Mouse (Mus musculus): Measurements from ENCODE around the gene Xrcc1. TPM values are rescaled to one million over a fixed set of nuclear protein-coding genes. Genes with fewer than 3 reads are reported as not detected.

The Xrcc1 gene
- polyA plus RNA-seq, 1 experiment: 52.3 TPM

GRCm38 (mm10) chr7:24594309-24594803 lies 48.3 kb downstream of the Xrcc1 start:
- peak overlapping the region; percentile 73; the same call in 1 of the 2 replicates for H3K4me3 ChIP-seq (ENCODE audit: extremely low read depth, insufficient read depth, insufficient read length)
- H3K4me1 ChIP-seq (ENCODE audit: control insufficient read depth, insufficient read depth, insufficient read length): no peaks in the 10 kb centered on the region; the same call in 1 of the 2 replicates
- no peak overlapping the region for H3K27ac ChIP-seq (ENCODE audit: insufficient read depth, low read length)
- no peaks in the 10 kb centered on the region for H3K36me3 ChIP-seq (ENCODE audit: control insufficient read depth, insufficient read depth, low read length)
- WGBS: 43% methylated on average over 13 of the region's 13 CpGs
- H3K27me3 ChIP-seq (ENCODE audit: control insufficient read depth, insufficient read depth, low read length): no peaks in the 10 kb centered on the region
- DNase-seq (ENCODE audit: low read depth in 1 of 2, low spot score in 2 of 2): no peak
- TF ChIP-seq POLR2A (IDR thresholded peaks at IDR 0.05; ENCODE audit: low read depth, low read length) (no peak), CTCF (IDR thresholded peaks at IDR 0.05; ENCODE audit: extremely low read depth, insufficient read depth, insufficient read length, insufficient replicate concordance) (no peak)

DNA sequence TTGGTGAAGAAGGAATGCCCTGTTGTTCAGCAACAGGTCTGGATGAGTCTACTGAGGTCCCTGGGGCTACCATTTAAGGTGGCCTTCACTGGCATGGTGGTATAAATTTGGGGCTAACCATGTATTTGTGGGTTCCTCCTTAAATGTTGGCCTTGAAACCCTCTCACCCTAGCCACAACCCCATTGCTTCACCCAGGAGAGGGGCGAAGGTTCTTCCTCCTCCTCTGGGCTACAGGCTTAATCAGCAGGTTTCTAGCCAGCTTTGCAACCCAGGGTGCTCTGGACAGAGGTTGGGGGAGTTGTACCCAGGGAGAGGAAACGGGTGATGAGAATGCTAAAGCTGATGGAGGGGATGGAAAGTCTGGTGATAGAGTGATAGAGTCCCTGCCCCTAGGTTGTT lies 49.4 kb downstream of the Xrcc1 start:
- DNase-seq (ENCODE audit: low read depth in 1 of 2, low spot score in 2 of 2): no peak
- TF ChIP-seq CTCF (IDR thresholded peaks at IDR 0.05; ENCODE audit: extremely low read depth, insufficient read depth, insufficient read length, insufficient replicate concordance): no peak
- TF ChIP-seq POLR2A (IDR thresholded peaks at IDR 0.05; ENCODE audit: low read depth, low read length): no peak
- Histone ChIP-seq H3K36me3 (ENCODE audit: control insufficient read depth, insufficient read depth, low read length) (no peaks in the 10 kb centered on the region), H3K4me1 (ENCODE audit: control insufficient read depth, insufficient read depth, insufficient read length) (no peaks in the 10 kb centered on the region; the same call in 1 of the 2 replicates), H3K27me3 (ENCODE audit: control insufficient read depth, insufficient read depth, low read length) (no peaks in the 10 kb centered on the region), H3K4me3 (ENCODE audit: extremely low read depth, insufficient read depth, insufficient read length) (no peak overlapping the region), H3K27ac (ENCODE audit: insufficient read depth, low read length) (no peak overlapping the region)
- WGBS: 51% methylated on average over 2 of the region's 2 CpGs

DNA sequence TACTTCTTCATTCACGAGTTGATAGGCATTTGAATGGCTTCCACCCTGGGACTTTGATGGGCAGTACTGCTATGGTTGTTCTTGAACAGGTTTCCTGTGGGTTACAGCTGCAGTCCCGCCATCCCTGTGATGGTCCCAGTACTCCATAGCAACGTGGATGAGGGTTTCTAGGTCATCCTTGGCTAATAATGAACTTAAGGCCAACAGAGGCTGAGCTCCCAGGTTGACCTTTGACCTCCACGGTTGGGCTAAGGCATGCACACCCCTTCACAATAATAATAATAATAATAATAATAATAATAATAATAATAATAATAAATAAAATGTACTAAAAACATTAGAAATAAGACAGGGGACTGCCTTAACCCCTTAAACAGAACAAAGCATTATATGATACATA lies 52.0 kb downstream of the Xrcc1 start:
- no peak overlapping the region for H3K27ac ChIP-seq (ENCODE audit: insufficient read depth, low read length)
- H3K4me1 ChIP-seq (ENCODE audit: control insufficient read depth, insufficient read depth, insufficient read length): no peaks in the 10 kb centered on the region; the same call in 1 of the 2 replicates
- H3K27me3 ChIP-seq (ENCODE audit: control insufficient read depth, insufficient read depth, low read length): no peaks in the 10 kb centered on the region
- TF ChIP-seq CTCF (IDR thresholded peaks at IDR 0.05; ENCODE audit: extremely low read depth, insufficient read depth, insufficient read length, insufficient replicate concordance) (no peak), POLR2A (IDR thresholded peaks at IDR 0.05; ENCODE audit: low read depth, low read length) (no peak)
- 68% methylated on average over 4 of the region's 4 CpGs for WGBS
- H3K36me3 ChIP-seq (ENCODE audit: control insufficient read depth, insufficient read depth, low read length): no peaks in the 10 kb centered on the region
- no peak overlapping the region for H3K4me3 ChIP-seq (ENCODE audit: extremely low read depth, insufficient read depth, insufficient read length)
- no peak for DNase-seq (ENCODE audit: low read depth in 1 of 2, low spot score in 2 of 2)

DNA sequence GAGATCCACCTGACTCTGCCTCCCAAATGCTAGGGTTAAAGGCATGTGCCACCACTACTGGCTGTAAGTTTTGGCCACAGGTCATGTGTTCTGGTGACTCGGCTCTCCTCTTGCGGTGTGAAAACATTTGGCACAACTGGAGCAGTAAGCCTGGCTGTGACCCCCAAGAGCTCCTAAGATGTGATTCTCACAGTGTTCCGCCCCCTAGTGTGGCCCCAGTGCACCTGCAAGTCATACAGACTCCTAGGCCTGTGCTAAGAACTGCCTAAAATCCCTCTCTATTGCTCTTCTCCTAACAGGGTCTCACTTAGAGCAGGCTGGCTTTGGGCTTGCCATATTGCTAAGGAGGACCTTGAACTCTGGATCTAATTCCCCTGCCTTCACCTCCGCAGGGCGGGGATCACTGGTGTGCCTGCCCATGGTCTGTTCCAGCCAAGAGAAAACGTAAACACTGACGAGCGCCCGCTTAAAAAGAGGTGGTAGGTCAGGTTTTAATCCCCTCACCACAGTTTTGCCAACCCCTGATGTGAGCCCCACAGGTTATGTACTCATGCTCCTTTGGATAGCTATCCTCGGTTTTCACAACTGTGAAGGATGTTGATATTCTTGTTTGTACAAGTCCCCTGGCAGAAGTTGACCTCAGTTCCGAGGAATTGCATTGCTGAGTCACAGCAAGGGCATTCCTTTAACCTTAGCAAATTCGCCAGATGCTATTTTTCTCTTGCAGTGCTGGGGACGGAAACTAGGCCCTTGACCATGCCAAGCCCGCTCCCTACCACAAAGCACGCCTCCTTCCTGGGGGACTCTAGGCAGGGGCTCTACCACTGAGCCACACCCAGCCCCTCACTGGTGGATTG lies 53.4 kb downstream of the Xrcc1 start:
- no peaks in the 10 kb centered on the region for H3K36me3 ChIP-seq (ENCODE audit: control insufficient read depth, insufficient read depth, low read length)
- H3K4me1 ChIP-seq (ENCODE audit: control insufficient read depth, insufficient read depth, insufficient read length): no peaks in the 10 kb centered on the region
- H3K27me3 ChIP-seq (ENCODE audit: control insufficient read depth, insufficient read depth, low read length): no peaks in the 10 kb centered on the region
- no peak for TF ChIP-seq POLR2A (IDR thresholded peaks at IDR 0.05; ENCODE audit: low read depth, low read length)
- no peak; the same call in 1 of the 2 replicates for TF ChIP-seq CTCF (IDR thresholded peaks at IDR 0.05; ENCODE audit: extremely low read depth, insufficient read depth, insufficient read length, insufficient replicate concordance)
- DNase-seq (ENCODE audit: low read depth in 1 of 2, low spot score in 2 of 2): no peak
- H3K4me3 ChIP-seq (ENCODE audit: extremely low read depth, insufficient read depth, insufficient read length): no peak overlapping the region
- 90% methylated on average over 15 of the region's 15 CpGs for WGBS
- H3K27ac ChIP-seq (ENCODE audit: insufficient read depth, low read length): no peak overlapping the region

DNA sequence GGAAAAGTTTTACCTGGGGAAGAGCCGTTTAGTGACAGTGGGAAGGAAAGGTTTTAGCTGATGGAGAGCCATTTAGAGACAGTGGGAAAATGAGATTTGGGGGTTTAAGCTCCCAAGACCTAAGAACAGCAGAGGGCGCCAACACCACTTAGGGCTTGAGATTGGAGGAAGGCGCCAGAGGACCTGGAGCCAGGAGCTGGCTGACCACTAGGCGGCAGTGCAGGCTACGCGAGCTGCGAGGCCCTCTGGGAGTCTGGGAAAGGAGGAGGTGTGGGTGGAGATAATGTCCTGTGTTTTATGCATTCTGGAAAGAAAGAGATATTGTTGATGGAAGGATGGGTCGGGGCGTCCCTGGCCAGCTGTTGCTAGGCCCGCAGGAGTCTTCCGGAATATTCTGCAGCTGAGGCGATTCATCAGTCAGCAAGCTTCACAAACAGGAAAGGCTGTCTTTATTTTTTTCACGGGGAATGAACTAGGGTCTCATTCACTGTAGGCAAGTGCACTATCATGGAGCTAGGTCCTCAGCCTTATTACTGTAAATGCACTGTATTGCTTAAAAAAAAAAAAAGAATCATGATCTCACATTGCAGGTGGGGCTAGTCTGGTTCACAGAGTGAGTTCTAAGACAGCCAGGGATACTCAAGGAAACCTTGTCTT lies 55.0 kb downstream of the Xrcc1 start:
- H3K36me3 ChIP-seq (ENCODE audit: control insufficient read depth, insufficient read depth, low read length): no peaks in the 10 kb centered on the region
- no peaks in the 10 kb centered on the region for H3K27me3 ChIP-seq (ENCODE audit: control insufficient read depth, insufficient read depth, low read length)
- no peaks in the 10 kb centered on the region for H3K4me1 ChIP-seq (ENCODE audit: control insufficient read depth, insufficient read depth, insufficient read length)
- 5% methylated on average over 13 of the region's 13 CpGs for WGBS
- TF ChIP-seq POLR2A (IDR thresholded peaks at IDR 0.05; ENCODE audit: low read depth, low read length): no peak
- TF ChIP-seq CTCF (IDR thresholded peaks at IDR 0.05; ENCODE audit: extremely low read depth, insufficient read depth, insufficient read length, insufficient replicate concordance): peak; percentile 100
- H3K27ac ChIP-seq (ENCODE audit: insufficient read depth, low read length): no peak overlapping the region
- no peak overlapping the region for H3K4me3 ChIP-seq (ENCODE audit: extremely low read depth, insufficient read depth, insufficient read length)
- DNase-seq (ENCODE audit: low read depth in 1 of 2, low spot score in 2 of 2): peak; percentile 82 to 94

DNA sequence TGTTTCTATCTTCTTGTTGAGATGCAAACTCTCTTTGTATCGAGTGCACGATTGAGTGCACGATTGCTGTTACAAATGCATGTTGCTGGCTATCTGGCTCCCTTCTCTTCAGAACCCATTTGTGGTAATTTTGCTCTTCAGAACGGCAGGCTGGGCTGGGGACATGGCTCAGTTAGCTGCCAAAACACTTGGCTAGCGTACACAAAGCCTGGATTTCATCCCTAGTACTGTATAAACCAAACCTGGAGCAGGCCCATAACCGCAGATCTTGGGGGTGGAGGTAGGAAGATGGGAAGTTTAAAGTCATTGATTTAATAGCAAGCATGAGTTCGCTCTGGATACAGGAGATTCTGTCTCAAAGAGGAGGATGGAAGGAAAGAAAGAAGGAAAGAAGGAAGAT lies 59.5 kb downstream of the Xrcc1 start:
- DNase-seq (ENCODE audit: low read depth in 1 of 2, low spot score in 2 of 2): no peak
- H3K4me3 ChIP-seq (ENCODE audit: extremely low read depth, insufficient read depth, insufficient read length): no peak overlapping the region
- WGBS: 91% methylated on average over 7 of the region's 7 CpGs
- no peaks in the 10 kb centered on the region for H3K27me3 ChIP-seq (ENCODE audit: control insufficient read depth, insufficient read depth, low read length)
- TF ChIP-seq CTCF (IDR thresholded peaks at IDR 0.05; ENCODE audit: extremely low read depth, insufficient read depth, insufficient read length, insufficient replicate concordance) (no peak), POLR2A (IDR thresholded peaks at IDR 0.05; ENCODE audit: low read depth, low read length) (no peak)
- H3K4me1 ChIP-seq (ENCODE audit: control insufficient read depth, insufficient read depth, insufficient read length): peaks cover 8% of the 10 kb centered on the region
- H3K27ac ChIP-seq (ENCODE audit: insufficient read depth, low read length): no peak overlapping the region
- H3K36me3 ChIP-seq (ENCODE audit: control insufficient read depth, insufficient read depth, low read length): no peaks in the 10 kb centered on the region

All from spleen, adult 2 months (tissue).